Mouse (Mus musculus) megakaryocyte, embryonic 14.5 days (primary cell): ENCODE data around the gene Gnas.

Source experiments
- FLI1 ChIP-seq: IDR thresholded peaks from 2 replicates; pipeline ENCODE4 v1.6.1; 2012; ENCODE audit warnings: low read length, inconsistent platforms, mixed read lengths
- GATA1 ChIP-seq: IDR thresholded peaks from 3 replicates; pipeline ENCODE4 v1.6.1; 2012; ENCODE audit warnings: mixed read lengths, low read length, inconsistent platforms, borderline replicate concordance

- TF ChIP-seq FLI1 = no peak
- no peak for TF ChIP-seq GATA1
These were observed 16.1 kb downstream of the Gnas start for GRCm38 (mm10) chr2:174300186-174300585.
